Mouse (Mus musculus): Measurements from ENCODE around the gene Gm9376.

DNA sequence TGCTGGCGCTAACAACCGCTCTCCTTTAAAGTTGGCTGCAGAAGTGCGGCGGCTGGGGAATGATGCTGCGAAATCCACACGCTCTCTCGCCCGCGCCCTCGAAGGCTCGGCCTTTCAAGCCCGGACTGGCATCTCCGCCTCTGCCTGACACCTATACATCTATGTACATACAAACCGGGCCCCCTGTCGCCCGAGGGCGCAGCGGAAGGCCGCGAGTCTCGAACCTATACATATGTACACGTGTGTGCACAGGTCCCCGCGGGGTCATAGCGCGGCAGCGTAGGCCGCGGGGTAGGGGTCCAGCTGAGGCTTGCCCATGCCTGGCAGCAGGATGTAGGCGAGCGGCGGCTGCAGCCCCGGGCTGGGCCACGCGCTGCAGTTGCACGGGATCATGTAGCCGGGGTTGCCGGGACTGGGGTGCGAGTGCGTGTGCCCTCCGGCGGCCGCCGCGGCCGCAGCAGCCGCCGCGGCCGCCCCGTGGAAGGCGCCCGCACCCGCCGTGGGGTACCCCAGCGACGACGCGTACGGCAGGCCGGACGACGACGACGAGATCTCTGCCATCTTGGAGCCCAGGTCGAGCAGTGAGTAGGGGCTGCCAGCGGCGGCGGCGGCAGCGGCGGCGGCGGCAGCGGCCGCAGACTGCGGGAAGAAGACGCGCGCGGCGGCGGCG lies 32.1 kb upstream of the Gm9376 start:
- TF ChIP-seq CTCF (IDR thresholded peaks at IDR 0.05; ENCODE audit: insufficient read depth, low read length) (no peak), POLR2A (IDR thresholded peaks at IDR 0.05; ENCODE audit: borderline replicate concordance, extremely low read depth, low read depth, low read length) (no peak)

Measured in lung, adult 2 months (tissue).